ENCODE assay signal across 12 mouse cellular contexts in genomic region chr13:63258671-63259070, GRCm38 (mm10).
DNase-seq lines count a peak whose midpoint lies in the region; ATAC-seq and TF ChIP-seq lines count a peak whose summit lies in the region.
"Had no signal": no experiment of that assay in that cellular context is flagged by ENCODE, and none has a peak within 500 bp of the region (broad histone marks: within the 10 kb centered on the region; RNA-seq: fewer than 3 reads in every experiment).

No protein-coding gene starts in this region.

- 0 out of 2 replicates have a peak, but pooled peaks cover 8% of the 10 kb centered on the region for H3K36me3 ChIP-seq in kidney, postnatal 0 days (ENCODE audit: insufficient read depth, low read length)
- peaks cover 52% of the 10 kb centered on the region for H3K36me3 ChIP-seq in embryonic facial prominence, embryonic 14.5 days (ENCODE audit: control insufficient read depth, insufficient read depth, low read length)
- H3K36me3 ChIP-seq in myocyte (ENCODE audit: control insufficient read depth, insufficient read depth) = peaks cover 41% of the 10 kb centered on the region
- peaks cover 3% of the 10 kb centered on the region; the same call in 1 of the 2 replicates for H3K36me3 ChIP-seq in forebrain, embryonic 12.5 days (replicated peaks)

- no peak for TF ChIP-seq POLR2A in myocyte (IDR thresholded peaks at IDR 0.05; ENCODE audit: insufficient read length, low read depth)

- no peak for TF ChIP-seq CTCF in gastrocnemius, adult 2 months (IDR thresholded peaks at IDR 0.05)
- no peak for TF ChIP-seq CTCF in kidney, postnatal 0 days (IDR thresholded peaks at IDR 0.05; ENCODE audit: low read depth)

- ATAC-seq in kidney, postnatal 0 days (replicated peaks; ENCODE audit: low FRiP score, low read depth) = no peak
- no peak for ATAC-seq in embryonic facial prominence, embryonic 14.5 days (ENCODE audit: low read depth)
- ATAC-seq in forebrain, embryonic 12.5 days (ENCODE audit: low FRiP score) = no peak
- ATAC-seq: intestine, embryonic 16.5 days had no signal

- intact Hi-C loops in gastrocnemius, adult 2 months (cut with DNase I) = no loop called here

- H3K4me1 ChIP-seq in kidney, postnatal 0 days (replicated peaks; ENCODE audit: insufficient read depth, low read length) = peaks cover 65% of the 10 kb centered on the region
- H3K4me1 ChIP-seq in embryonic facial prominence, embryonic 14.5 days (ENCODE audit: control insufficient read depth, insufficient read depth, low read length) = peaks cover 42% of the 10 kb centered on the region
- peaks cover 21% of the 10 kb centered on the region for H3K4me1 ChIP-seq in forebrain, embryonic 12.5 days

- H3K4me2 ChIP-seq in kidney, postnatal 0 days (ENCODE audit: low read length) = no peak overlapping the region
- H3K4me2 ChIP-seq in embryonic facial prominence, embryonic 14.5 days (ENCODE audit: low read depth, low read length) = peak overlapping the region; percentile 33
- peak overlapping the region; percentile 60 for H3K4me2 ChIP-seq in myocyte (ENCODE audit: low read depth)
- no peak overlapping the region for H3K4me2 ChIP-seq in forebrain, embryonic 12.5 days

- H3K4me3 ChIP-seq in gastrocnemius, adult 2 months = peak overlapping the region; percentile 36
- H3K4me3 ChIP-seq in kidney, postnatal 0 days (replicated peaks; ENCODE audit: low read depth, low read length) = no peak overlapping the region
- H3K4me3 ChIP-seq in embryonic facial prominence, embryonic 14.5 days (ENCODE audit: low read depth, low read length) = no peak overlapping the region
- no peak overlapping the region for H3K4me3 ChIP-seq in myocyte
- H3K4me3 ChIP-seq in forebrain, embryonic 12.5 days (replicated peaks) = no peak overlapping the region
- H3K4me3 ChIP-seq: hindbrain, embryonic 10.5 days had no signal

- H3K27me3 ChIP-seq in kidney, postnatal 0 days (ENCODE audit: insufficient read depth, low read length) = no peaks in the 10 kb centered on the region
- H3K27me3 ChIP-seq in embryonic facial prominence, embryonic 14.5 days (replicated peaks; ENCODE audit: control insufficient read depth, insufficient read depth, low read length) = no peaks in the 10 kb centered on the region
- H3K27me3 ChIP-seq in myocyte (ENCODE audit: control insufficient read depth, insufficient read depth, insufficient read length) = no peaks in the 10 kb centered on the region
- no peaks in the 10 kb centered on the region for H3K27me3 ChIP-seq in forebrain, embryonic 12.5 days

- 77% methylated on average over 4 of the region's 4 CpGs for WGBS in kidney, postnatal 0 days
- WGBS in embryonic facial prominence, embryonic 14.5 days = 64% methylated on average over 4 of the region's 4 CpGs
- WGBS in forebrain, embryonic 12.5 days = 94% methylated on average over 4 of the region's 4 CpGs

- H3K27ac ChIP-seq in gastrocnemius, adult 2 months = peak overlapping the region; percentile 94
- peak overlapping the region; percentile 56; the same call in 1 of the 2 replicates for H3K27ac ChIP-seq in kidney, postnatal 0 days
- H3K27ac ChIP-seq in embryonic facial prominence, embryonic 14.5 days (replicated peaks; ENCODE audit: low read depth, low read length) = peak overlapping the region; percentile 77
- no peak overlapping the region for H3K27ac ChIP-seq in forebrain, embryonic 12.5 days
- H3K27ac ChIP-seq: hindbrain, embryonic 10.5 days had no signal

- no peak for DNase-seq in gastrocnemius, adult 2 months
- no peak for DNase-seq in gastrocnemius, postnatal 4 days (ENCODE audit: low spot score in 2 of 2)
- no peak for DNase-seq in kidney, postnatal 0 days (ENCODE audit: low spot score)
- no peak for DNase-seq in kidney, adult 18-20 months
- DNase-seq in embryonic facial prominence, embryonic 14.5 days (ENCODE audit: low spot score) = no peak
- no peak for DNase-seq in adrenal gland, postnatal 4 days (ENCODE audit: low spot score in 2 of 2)
- DNase-seq: cerebellum, postnatal 14 days; left cerebral cortex, postnatal 4 days had no signal

- H3K79me2 ChIP-seq in myocyte (ENCODE audit: control insufficient read depth, insufficient read depth) = peaks cover 100% of the 10 kb centered on the region

- no peak overlapping the region for H3K9ac ChIP-seq in kidney, postnatal 0 days (ENCODE audit: low read depth, low read length)
- peak overlapping the region; percentile 17; the same call in 1 of the 2 replicates for H3K9ac ChIP-seq in embryonic facial prominence, embryonic 14.5 days (ENCODE audit: low read depth, low read length)
- H3K9ac ChIP-seq in forebrain, embryonic 12.5 days = no peak overlapping the region

- H3K9me3 ChIP-seq in kidney, postnatal 0 days (replicated peaks; ENCODE audit: low read length) = no peaks in the 10 kb centered on the region
- H3K9me3 ChIP-seq in embryonic facial prominence, embryonic 14.5 days (ENCODE audit: control insufficient read depth, low read length) = no peaks in the 10 kb centered on the region
- H3K9me3 ChIP-seq in forebrain, embryonic 12.5 days = no peaks in the 10 kb centered on the region
- H3K9me3 ChIP-seq: hindbrain, embryonic 10.5 days had no signal

- H3ac ChIP-seq in myocyte (ENCODE audit: control insufficient read depth, insufficient read length) = no peak overlapping the region

TF ChIP-seq in myocyte, 11 proteins besides CTCF, POLR2A, EP300 and RAD21:
- TF ChIP-seq USF1 (IDR thresholded peaks at IDR 0.05; ENCODE audit: low read depth) = no peak
- no peak for TF ChIP-seq TCF12 (IDR thresholded peaks at IDR 0.05; ENCODE audit: insufficient read depth, poor library complexity, severe bottlenecking)
- no peak for TF ChIP-seq MYOG (IDR thresholded peaks at IDR 0.05; ENCODE audit: control insufficient read depth in 1 of 3, insufficient read depth in 1 of 3, insufficient read length in 2 of 3, low read depth in 2 of 3)
- TF ChIP-seq TCF3 (IDR thresholded peaks at IDR 0.05; ENCODE audit: insufficient read length, low read depth) = no peak
- no peak for TF ChIP-seq CEBPB (IDR thresholded peaks at IDR 0.05; ENCODE audit: insufficient read depth, poor library complexity, severe bottlenecking)
- no peak for TF ChIP-seq SRF (IDR thresholded peaks at IDR 0.05; ENCODE audit: control insufficient read depth, insufficient read length, low read depth)
- TF ChIP-seq REST (IDR thresholded peaks at IDR 0.05; ENCODE audit: insufficient read depth, insufficient read length) = no peak
- no peak for TF ChIP-seq POLR2AphosphoS2 (IDR thresholded peaks at IDR 0.05; ENCODE audit: insufficient read length, low read depth)
- no peak for TF ChIP-seq E2F4 (IDR thresholded peaks at IDR 0.05; ENCODE audit: insufficient read depth)
- no peak for TF ChIP-seq MYOD1 (IDR thresholded peaks at IDR 0.05; ENCODE audit: control insufficient read depth in 1 of 3, insufficient read length in 2 of 3, low read depth in 2 of 3)
- TF ChIP-seq MAX (IDR thresholded peaks at IDR 0.05; ENCODE audit: low read depth) = no peak

Comparison
In these comparisons a context has a peak if more than half of its experiments do, and no peak if none do; other contexts are left out.
1. H3K4me2 ChIP-seq: peak in embryonic facial prominence, embryonic 14.5 days (single experiment) and myocyte (single experiment); none in kidney, postnatal 0 days (single experiment) and forebrain, embryonic 12.5 days (single experiment).